Mouse (Mus musculus) MEL (cell line): Measurements from ENCODE around the gene Nlgn1. TPM values are rescaled to one million over a fixed set of nuclear protein-coding genes. Genes with fewer than 3 reads are reported as not detected.

Experiments
- DNase-seq: peaks from one replicate; pipeline ENCODE4 v3.0.0; 2011; ENCODE audit warnings: low read depth, low spot score
- H3K27ac ChIP-seq: 2 replicates; pipeline ENCODE4 v1.5.1; 2012; ENCODE audit warnings: low read depth, mild to moderate bottlenecking, control low read depth, low read length, moderate library complexity; ENCODE audit not compliant: control insufficient read depth
- H3K27me3 ChIP-seq, 2 experiments: fragments of 150-350 bp in 1 of 2; sonication (generic) in 1 of 2; 2 replicates each; pipeline ENCODE4 v1.6.1; 2012; ENCODE audit warnings: low read length in 2 of 2, mild to moderate bottlenecking in 2 of 2, improper control_type of control experiment in 1 of 2, moderate library complexity in 1 of 2; ENCODE audit not compliant: insufficient read depth in 2 of 2, control insufficient read depth in 1 of 2
- H3K36me3 ChIP-seq, 2 experiments: 2 replicates each; pipeline ENCODE4 v1.6.1; 2012 to 2014; ENCODE audit warnings: low read length in 2 of 2, improper control_type of control experiment in 1 of 2, inconsistent platforms in 1 of 2, mild to moderate bottlenecking in 1 of 2; ENCODE audit not compliant: insufficient read depth in 2 of 2, control insufficient read depth in 1 of 2
- H3K4me1 ChIP-seq, 2 experiments: fragments of 150-350 bp in 1 of 2; sonication (generic) in 1 of 2; 2 replicates each; pipeline ENCODE4 v1.6.1; 2012; ENCODE audit warnings: low read length in 2 of 2, improper control_type of control experiment in 1 of 2, mild to moderate bottlenecking in 1 of 2; ENCODE audit not compliant: insufficient read depth in 2 of 2, control insufficient read depth in 1 of 2
- H3K4me3 ChIP-seq, 2 experiments: fragments of 150-350 bp in 1 of 2; sonication (generic) in 1 of 2; 2 replicates each; pipeline ENCODE4 v1.5.1; 2012; ENCODE audit warnings: low read depth in 2 of 2, low read length in 2 of 2, mild to moderate bottlenecking in 2 of 2, moderate library complexity in 2 of 2, control low read depth in 1 of 2, improper control_type of control experiment in 1 of 2; ENCODE audit not compliant: control insufficient read depth in 1 of 2, insufficient read depth in 1 of 2
- H3K79me2 ChIP-seq: 2 replicates; pipeline ENCODE4 v1.6.1; 2012; ENCODE audit warnings: mild to moderate bottlenecking, low read length, moderate library complexity; ENCODE audit not compliant: control insufficient read depth, poor library complexity, insufficient read depth
- H3K9ac ChIP-seq: 2 replicates; pipeline ENCODE4 v1.6.1; 2012; ENCODE audit warnings: low read depth, mild to moderate bottlenecking, control low read depth, low read length, moderate library complexity; ENCODE audit not compliant: control insufficient read depth, poor library complexity, severe bottlenecking
- H3K9me3 ChIP-seq: fragments of 150-350 bp; sonication (generic); replicated peaks from 2 replicates; pipeline ENCODE4 v1.6.1; 2012; ENCODE audit warnings: mild to moderate bottlenecking, low read length, improper control_type of control experiment, moderate library complexity; ENCODE audit not compliant: insufficient read depth
- CHD1 ChIP-seq: IDR thresholded peaks from 2 replicates; pipeline ENCODE4 v1.6.1; 2012; ENCODE audit warnings: low read depth, mild to moderate bottlenecking, inconsistent platforms, low read length, improper control_type of control experiment
- CTCF ChIP-seq, 3 experiments: IDR thresholded peaks in 2 of 3; conservative IDR thresholded peaks in 1 of 3; 2 replicates each; pipeline ENCODE4 v1.5.1; 2011 to 2012; ENCODE audit warnings: low read length in 3 of 3, low read depth in 2 of 3, mild to moderate bottlenecking in 2 of 3, improper control_type of control experiment in 1 of 3, inconsistent platforms in 1 of 3, mixed read lengths in 1 of 3, moderate library complexity in 1 of 3; ENCODE audit not compliant: control insufficient read depth in 1 of 3, insufficient read depth in 1 of 3, poor library complexity in 1 of 3, severe bottlenecking in 1 of 3
- E2F4 ChIP-seq: IDR thresholded peaks from 2 replicates; pipeline ENCODE4 v1.6.1; 2011; ENCODE audit warnings: low read depth, low read length, improper control_type of control experiment, borderline replicate concordance
- ELF1 ChIP-seq: IDR thresholded peaks from 2 replicates; pipeline ENCODE4 v1.6.1; 2014; ENCODE audit warnings: low read depth, mild to moderate bottlenecking, inconsistent platforms, low read length, improper control_type of control experiment, moderate library complexity
- HCFC1 ChIP-seq: IDR thresholded peaks from 2 replicates; pipeline ENCODE4 v1.6.1; 2012; ENCODE audit warnings: low read depth, mild to moderate bottlenecking, inconsistent platforms, low read length, improper control_type of control experiment, moderate library complexity
- JUND ChIP-seq: IDR thresholded peaks from 2 replicates; pipeline ENCODE4 v1.6.1; 2011; ENCODE audit warnings: low read depth, mild to moderate bottlenecking, improper control_type of control experiment, low read length
- MYB ChIP-seq: IDR thresholded peaks from 2 replicates; pipeline ENCODE4 v1.6.1; 2011; ENCODE audit warnings: mild to moderate bottlenecking, low read depth, low read length, improper control_type of control experiment
- MYC ChIP-seq: IDR thresholded peaks from 2 replicates; pipeline ENCODE4 v1.6.1; 2011; ENCODE audit warnings: low read depth, mild to moderate bottlenecking, low read length, improper control_type of control experiment, moderate library complexity
- NELFE ChIP-seq: IDR thresholded peaks from 2 replicates; pipeline ENCODE4 v1.6.1; 2011; ENCODE audit warnings: low read depth, low read length, improper control_type of control experiment
- POLR2A ChIP-seq, 2 experiments: IDR thresholded peaks; 2 replicates each; pipeline ENCODE4 v1.6.1; 2011 to 2012; ENCODE audit warnings: low read length in 2 of 2, mild to moderate bottlenecking in 2 of 2, control low read depth in 1 of 2, improper control_type of control experiment in 1 of 2, low read depth in 1 of 2, moderate library complexity in 1 of 2; ENCODE audit not compliant: control insufficient read depth in 1 of 2, insufficient read depth in 1 of 2, poor library complexity in 1 of 2
- POLR2AphosphoS5 ChIP-seq: IDR thresholded peaks from 2 replicates; pipeline ENCODE4 v1.6.1; 2012; ENCODE audit warnings: low read depth, borderline replicate concordance, mild to moderate bottlenecking, inconsistent platforms, low read length, moderate library complexity, mixed read lengths
- RAD21 ChIP-seq: IDR thresholded peaks from 2 replicates; pipeline ENCODE4 v1.6.1; 2011; ENCODE audit warnings: mild to moderate bottlenecking, low read depth, low read length, improper control_type of control experiment
- SIN3A ChIP-seq: IDR thresholded peaks from 2 replicates; pipeline ENCODE4 v1.6.1; 2012; ENCODE audit warnings: low read length, improper control_type of control experiment, inconsistent platforms
- TAL1 ChIP-seq: IDR thresholded peaks from 2 replicates; pipeline ENCODE4 v1.6.1; 2012; ENCODE audit warnings: mild to moderate bottlenecking, inconsistent platforms, low read length, moderate library complexity, mixed read lengths
- TBP ChIP-seq: IDR thresholded peaks from 2 replicates; pipeline ENCODE4 v1.8.0; 2011; ENCODE audit warnings: low read depth, low read length, improper control_type of control experiment
- TCF12 ChIP-seq: IDR thresholded peaks from 2 replicates; pipeline ENCODE4 v1.6.1; 2014; ENCODE audit warnings: low read depth, mild to moderate bottlenecking, inconsistent platforms, low read length, improper control_type of control experiment, moderate library complexity
- USF1 ChIP-seq: IDR thresholded peaks from 2 replicates; pipeline ENCODE4 v1.6.1; 2014; ENCODE audit warnings: low read depth, mild to moderate bottlenecking, inconsistent platforms, low read length, improper control_type of control experiment, moderate library complexity
- ZMIZ1 ChIP-seq: IDR thresholded peaks from 2 replicates; pipeline ENCODE4 v1.6.1; 2012; ENCODE audit warnings: low read depth, mild to moderate bottlenecking, inconsistent platforms, low read length, improper control_type of control experiment, moderate library complexity
- polyA plus RNA-seq, 2 experiments: library from polyadenylated mRNA; stranded (reverse) in 1 of 2; unstranded in 1 of 2; fragments of >175 nt in 1 of 2; fragments of >200 nt in 1 of 2; gene quantifications; 2 replicates each; pipeline versions ENCODE4 v1.2.1 to v1.2.4; 2012; ENCODE audit warnings: low replicate concordance in 2 of 2, low read depth in 1 of 2; ENCODE audit not compliant: insufficient read length in 2 of 2, insufficient read depth in 1 of 2, missing spikeins in 1 of 2
- total RNA-seq: library from RNA; depleted of rRNA; stranded (reverse); fragments of 300-350 nt; gene quantifications from 2 replicates; pipeline ENCODE4 v1.2.3, GENCODE M21; 2012

Gene Nlgn1
- total and polyA plus RNA-seq, 3 experiments = not detected

DNA sequence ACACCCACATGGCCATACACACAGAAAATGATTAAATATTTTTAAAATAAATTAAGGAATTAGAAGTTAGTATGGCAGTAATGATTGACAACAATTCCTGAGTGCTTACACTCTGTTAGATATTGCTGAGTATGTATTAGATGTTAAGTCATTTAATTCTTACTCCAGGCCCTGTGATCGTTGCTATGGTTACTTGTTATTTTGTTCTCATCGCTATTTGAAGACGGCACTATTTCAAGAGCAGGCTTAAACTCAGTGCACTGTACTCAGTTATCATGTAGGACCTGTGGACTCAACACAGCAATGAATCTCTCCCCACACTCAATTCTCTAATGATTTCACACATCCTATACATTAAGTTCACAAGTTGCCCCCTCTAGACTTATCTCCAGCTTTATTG lies 672.0 kb downstream of the Nlgn1 start:
- DNase-seq = no peak
- no peak overlapping the region for H3K27ac ChIP-seq
- no peaks in the 10 kb centered on the region for H3K36me3 ChIP-seq
- no peaks in the 10 kb centered on the region for H3K27me3 ChIP-seq
- no peaks in the 10 kb centered on the region for H3K4me1 ChIP-seq
- H3K9me3 ChIP-seq = no peaks in the 10 kb centered on the region
- H3K79me2 ChIP-seq = no peaks in the 10 kb centered on the region
- no peak overlapping the region for H3K9ac ChIP-seq
- no peak overlapping the region for H3K4me3 ChIP-seq
- TF ChIP-seq CHD1 (no peak), ELF1 (no peak), MYB (no peak), POLR2A (IDR thresholded peaks at IDR 0.05; ENCODE audit: control insufficient read depth in 1 of 2, insufficient read depth in 1 of 2, low read depth in 1 of 2, low read length in 2 of 2, poor library complexity in 1 of 2) (no peak), MYC (no peak), ZMIZ1 (no peak), E2F4 (no peak), TCF12 (no peak), TAL1 (no peak), POLR2AphosphoS5 (no peak), HCFC1 (no peak), NELFE (no peak), JUND (no peak), SIN3A (no peak), RAD21 (no peak), USF1 (no peak), TBP (no peak)

DNA sequence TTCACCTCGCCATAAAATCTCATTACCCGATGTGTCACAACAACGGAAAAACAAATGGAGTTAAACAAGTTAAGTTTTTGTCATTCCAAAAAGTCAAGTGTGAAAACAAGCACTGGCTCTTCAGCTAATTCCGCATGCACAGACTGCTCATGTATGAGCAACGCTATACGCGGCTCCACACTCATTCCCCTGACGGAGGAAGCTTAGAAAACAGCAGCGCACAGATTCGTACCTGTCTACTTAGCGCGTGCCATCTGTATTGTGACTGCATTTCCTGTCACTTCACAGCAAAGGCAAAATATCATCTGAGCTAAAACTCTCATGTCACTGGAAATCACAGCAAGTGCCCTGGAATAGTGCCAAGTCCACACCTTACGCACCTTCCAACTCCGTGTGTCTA lies 674.3 kb downstream of the Nlgn1 start:
- Histone ChIP-seq H3K27me3 (no peaks in the 10 kb centered on the region), H3K9me3 (no peaks in the 10 kb centered on the region), H3K79me2 (no peaks in the 10 kb centered on the region), H3K4me1 (no peaks in the 10 kb centered on the region), H3K36me3 (no peaks in the 10 kb centered on the region), H3K9ac (no peak overlapping the region), H3K4me3 (no peak overlapping the region), H3K27ac (no peak overlapping the region)
- no peak for DNase-seq
- no peak for TF ChIP-seq ELF1
- no peak for TF ChIP-seq CTCF (IDR thresholded peaks at IDR 0.05 in 2 of 3, conservative IDR thresholded peaks at IDR 0.05 in 1 of 3; ENCODE audit: control insufficient read depth in 1 of 3, insufficient read depth in 1 of 3, low read depth in 2 of 3, low read length in 3 of 3, poor library complexity in 1 of 3, severe bottlenecking in 1 of 3)
